Mouse (Mus musculus) fibroblast of lung, adult 2 months (primary cell): ENCODE results near the gene Pkp1.

ENCODE experiments used
- DNase-seq: peaks from one replicate; pipeline ENCODE4 v3.0.0-alpha.2; 2011; ENCODE audit warnings: low read depth

Pkp1 gene

GRCm38 (mm10) chr1:135906736-135907135, 12.3 kb downstream of the Pkp1 start:
- peak; percentile 93 for DNase-seq

- DNase-seq = no peak
These were observed 19.0 kb downstream of the Pkp1 start for GRCm38 (mm10) chr1:135899991-135900515.

- DNase-seq = no peak
These were observed 19.7 kb downstream of the Pkp1 start for GRCm38 (mm10) chr1:135899295-135899694.

GRCm38 (mm10) chr1:135895367-135895766, 23.6 kb downstream of the Pkp1 start:
- DNase-seq = no peak

GRCm38 (mm10) chr1:135893377-135893776, 25.6 kb downstream of the Pkp1 start:
- no peak for DNase-seq

- no peak for DNase-seq
These were observed 26.2 kb downstream of the Pkp1 start for GRCm38 (mm10) chr1:135892764-135893163.

- DNase-seq = no peak
These were observed 26.8 kb downstream of the Pkp1 start for GRCm38 (mm10) chr1:135892233-135892632.

- DNase-seq = no peak
These were observed 27.4 kb downstream of the Pkp1 start for GRCm38 (mm10) chr1:135891424-135892216.

GRCm38 (mm10) chr1:135889461-135890185, 29.4 kb downstream of the Pkp1 start:
- DNase-seq = no peak

- no peak for DNase-seq
These were observed 36.5 kb downstream of the Pkp1 start for GRCm38 (mm10) chr1:135882385-135883109.

- DNase-seq = no peak
These were observed 41.8 kb downstream of the Pkp1 start for GRCm38 (mm10) chr1:135877248-135877647.

- no peak for DNase-seq
These were observed 46.0 kb downstream of the Pkp1 start for GRCm38 (mm10) chr1:135872991-135873390.

- no peak for DNase-seq
These were observed 50.4 kb downstream of the Pkp1 start for GRCm38 (mm10) chr1:135868570-135868969.

- DNase-seq = peak; percentile 83
These were observed 53.4 kb downstream of the Pkp1 start for GRCm38 (mm10) chr1:135865518-135866194.

GRCm38 (mm10) chr1:135864830-135865229, 54.2 kb downstream of the Pkp1 start:
- no peak for DNase-seq

- DNase-seq = peak; percentile 93
These were observed 55.1 kb downstream of the Pkp1 start for GRCm38 (mm10) chr1:135863786-135864335.

GRCm38 (mm10) chr1:135862561-135862960, 56.4 kb downstream of the Pkp1 start:
- DNase-seq = no peak

- peak; percentile 90 for DNase-seq
These were observed 56.9 kb downstream of the Pkp1 start for GRCm38 (mm10) chr1:135861980-135862552.

GRCm38 (mm10) chr1:135861091-135861490, 57.9 kb downstream of the Pkp1 start:
- no peak for DNase-seq

- DNase-seq = no peak
These were observed 60.5 kb downstream of the Pkp1 start for GRCm38 (mm10) chr1:135858533-135858932.

GRCm38 (mm10) chr1:135857137-135857775, 61.8 kb downstream of the Pkp1 start:
- no peak for DNase-seq
